Mouse (Mus musculus) c-Kit-positive CD71-positive TER-119-positive erythroid progenitor cells, embryonic 14.5 days (primary cell): ENCODE data around the gene Stx2.
A peak's percentile ranks its signal among the peaks of the same experiment; 100 is the strongest.

Source experiments
- DNase-seq: peaks from one replicate; pipeline ENCODE4 v3.0.0-alpha.2; 2013; ENCODE audit warnings: low spot score

The Stx2 gene

DNA sequence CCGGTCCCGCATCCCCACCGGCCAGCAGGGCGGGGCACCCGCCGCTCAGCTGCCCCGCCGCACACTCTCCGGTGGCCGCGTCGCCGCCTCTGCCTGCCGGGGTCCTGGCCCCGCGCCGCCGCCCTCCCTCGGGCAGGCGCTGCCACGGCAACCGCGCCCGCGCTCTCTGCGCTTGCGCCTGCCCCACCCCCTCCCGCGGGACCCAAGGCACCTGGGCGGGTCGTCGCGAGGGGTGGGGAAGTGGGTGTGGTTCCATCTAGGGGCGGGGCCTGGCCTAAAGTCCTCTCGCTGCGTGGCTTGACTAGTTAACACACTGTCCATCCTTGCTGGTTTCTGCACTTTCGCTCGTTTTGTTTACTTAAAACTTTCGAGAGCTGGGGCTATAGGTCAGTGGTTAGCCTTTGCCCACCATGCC, at the start of gene Stx2:
Stx2 (minus strand) TSS at position 163 of the 415 bp plus-strand sequence.
- peak; percentile 92 for DNase-seq

DNA sequence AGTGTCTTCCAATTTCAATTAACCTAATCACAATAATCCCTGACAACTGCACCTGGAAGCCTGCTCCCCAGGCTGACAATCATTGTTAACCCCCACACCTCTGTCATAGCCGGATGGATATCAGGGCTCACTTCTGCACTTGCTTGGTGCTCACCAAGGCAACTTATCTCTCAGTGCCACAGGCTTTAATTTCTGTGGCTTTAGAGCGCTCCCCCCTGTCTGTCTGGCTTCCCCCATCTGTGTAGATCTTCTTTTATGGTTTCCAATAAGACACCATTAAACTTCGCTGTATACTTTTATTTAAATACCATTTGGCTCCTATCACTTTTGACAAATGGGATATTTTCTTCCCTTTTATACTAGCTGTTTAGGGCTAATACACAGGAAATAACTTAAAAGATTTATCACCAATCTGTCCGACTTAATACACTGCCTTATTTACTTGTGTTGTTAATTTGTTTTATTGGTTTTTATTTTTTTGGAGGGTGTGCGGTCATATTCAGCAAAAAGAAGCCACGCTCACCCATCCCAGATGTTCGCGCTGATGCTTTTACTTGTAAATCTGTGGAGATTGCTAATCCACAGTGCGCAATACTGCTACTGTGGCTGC, 46.4 kb upstream of the Stx2 start:
- no peak for DNase-seq

DNA sequence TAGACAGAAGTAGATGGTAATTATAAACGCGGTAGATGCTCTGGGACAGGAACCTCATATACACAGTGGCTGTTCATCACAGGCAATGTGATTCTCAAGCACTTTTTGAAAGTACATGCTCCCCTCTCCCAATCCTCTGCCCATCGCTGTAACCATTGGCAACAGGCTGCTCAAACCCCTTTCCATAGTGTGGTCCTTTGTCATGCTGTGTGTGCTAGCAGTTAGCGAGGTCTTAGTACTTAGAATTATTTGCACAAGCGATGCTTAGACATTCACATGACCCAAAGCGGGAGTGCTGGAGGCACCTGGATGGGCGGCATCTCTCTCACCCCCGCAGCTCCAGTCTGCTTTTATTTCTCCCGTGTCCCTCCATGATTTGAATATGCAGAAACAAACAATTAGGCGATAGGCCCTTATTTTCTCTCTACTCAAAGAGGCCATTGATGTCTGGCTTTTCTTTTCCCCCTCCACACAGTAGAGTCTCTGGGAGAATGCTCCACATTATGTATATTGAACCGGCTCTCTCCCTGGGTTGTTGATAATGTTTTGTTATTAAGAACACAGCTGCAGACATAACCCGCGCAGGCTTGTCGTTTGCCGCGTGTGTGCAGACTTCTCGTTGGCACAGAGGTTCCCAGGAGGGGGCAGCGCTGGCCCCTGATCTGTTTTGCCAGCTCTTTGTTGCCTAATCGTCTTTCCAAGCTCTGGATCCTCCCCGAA, 44.4 kb upstream of the Stx2 start:
- no peak for DNase-seq

DNA sequence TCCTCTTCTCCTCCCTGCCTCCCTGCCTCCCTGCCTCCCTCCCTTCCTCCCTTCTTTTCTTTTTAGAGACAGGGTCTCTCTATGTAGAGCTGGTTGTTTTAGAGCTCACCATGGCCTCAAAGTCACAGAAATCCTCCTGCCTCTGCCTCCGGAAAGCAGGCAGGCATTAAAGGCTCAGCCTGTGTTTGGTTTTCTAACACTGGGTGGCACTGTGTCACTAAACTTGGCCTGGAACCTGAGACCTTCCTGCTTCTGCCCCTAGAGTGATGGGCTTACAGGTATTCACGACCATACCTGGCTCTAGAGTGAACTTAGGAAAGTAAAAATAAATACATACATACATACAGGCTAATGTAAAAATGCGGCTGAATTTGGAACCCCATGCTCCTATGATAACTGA, 43.5 kb upstream of the Stx2 start:
- no peak for DNase-seq

DNA sequence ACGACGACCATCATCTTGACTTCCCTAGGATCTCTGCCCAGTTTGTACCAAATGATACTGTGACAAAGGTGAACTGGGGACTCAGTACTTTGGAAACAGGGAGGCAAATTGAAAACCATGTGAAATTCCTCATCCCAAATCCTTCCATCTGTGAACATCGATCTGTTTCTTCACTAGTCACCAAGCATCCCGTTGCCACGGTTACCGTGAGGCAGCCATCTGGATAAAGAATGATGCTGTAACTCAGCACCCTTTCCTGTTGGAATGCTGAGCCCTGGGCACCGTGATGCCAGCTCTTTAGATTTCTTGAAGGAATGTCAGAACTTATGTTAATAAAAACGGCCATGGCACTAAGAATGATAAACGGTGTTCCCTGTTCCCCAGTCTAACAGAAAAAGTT, 41.0 kb upstream of the Stx2 start:
- DNase-seq, result no peak

DNA sequence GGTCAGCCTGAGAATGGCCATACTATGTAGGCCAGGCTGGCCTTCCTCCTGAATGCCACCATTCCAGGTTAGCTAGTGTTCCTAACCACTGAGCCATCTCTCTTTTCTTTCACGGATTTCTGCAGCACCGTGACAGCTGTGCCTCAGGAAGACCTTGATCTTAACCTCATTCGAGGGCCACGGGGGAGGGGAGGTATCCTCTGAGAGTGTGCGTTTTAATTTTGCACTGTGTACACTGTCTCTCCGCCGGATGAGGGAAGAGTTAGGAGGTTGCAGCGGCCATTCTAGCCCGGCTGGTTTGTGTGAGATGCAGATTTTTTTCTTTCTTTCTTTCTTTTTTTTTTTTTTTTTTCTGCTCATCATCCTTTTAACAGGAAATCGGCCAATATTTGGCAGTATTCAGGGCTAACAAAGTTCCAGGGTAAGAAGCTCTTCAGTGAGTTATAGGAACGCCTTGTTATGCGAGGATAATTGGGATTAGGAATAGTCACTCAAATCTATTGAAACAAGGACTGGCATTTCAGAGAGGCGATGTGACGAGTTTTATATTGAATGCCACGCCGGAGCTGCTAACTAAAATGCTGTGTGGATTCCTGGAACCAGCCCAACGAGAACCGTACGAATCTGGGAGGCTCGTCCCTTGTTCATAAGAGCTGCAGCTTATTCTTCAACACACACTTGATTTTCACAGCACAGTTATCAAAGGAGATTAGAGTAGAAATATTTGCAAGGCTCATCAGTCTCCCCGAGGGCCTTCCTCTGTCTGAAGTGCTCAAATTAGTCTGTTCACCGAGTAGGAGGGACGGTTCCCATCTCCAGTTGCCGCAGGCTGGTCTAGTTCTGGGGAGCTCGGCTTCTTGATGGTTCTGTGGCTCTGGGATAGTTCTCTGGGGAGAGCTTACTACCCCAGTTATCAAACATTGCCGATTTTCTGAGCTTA, 37.5 kb upstream of the Stx2 start:
- DNase-seq, result no peak

DNA sequence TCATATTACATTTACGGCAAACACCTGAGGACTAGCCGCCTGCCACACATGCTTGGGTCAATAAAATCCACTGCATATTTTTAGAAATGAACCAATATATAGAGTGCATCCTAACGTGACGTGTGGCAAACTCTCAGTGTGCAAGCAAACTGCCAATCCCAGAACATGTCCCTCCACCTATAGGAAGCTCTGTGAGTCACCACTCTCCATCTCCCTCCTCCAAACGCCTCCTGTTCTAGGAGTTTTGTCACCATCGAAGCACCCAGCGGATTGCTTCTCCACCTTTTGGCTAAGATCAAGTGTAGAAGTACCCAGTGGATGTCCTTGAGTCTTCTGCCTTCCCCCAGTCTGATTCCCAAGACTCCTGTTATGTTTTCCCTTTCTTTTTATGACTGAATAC, 29.4 kb upstream of the Stx2 start:
- DNase-seq, result no peak

DNA sequence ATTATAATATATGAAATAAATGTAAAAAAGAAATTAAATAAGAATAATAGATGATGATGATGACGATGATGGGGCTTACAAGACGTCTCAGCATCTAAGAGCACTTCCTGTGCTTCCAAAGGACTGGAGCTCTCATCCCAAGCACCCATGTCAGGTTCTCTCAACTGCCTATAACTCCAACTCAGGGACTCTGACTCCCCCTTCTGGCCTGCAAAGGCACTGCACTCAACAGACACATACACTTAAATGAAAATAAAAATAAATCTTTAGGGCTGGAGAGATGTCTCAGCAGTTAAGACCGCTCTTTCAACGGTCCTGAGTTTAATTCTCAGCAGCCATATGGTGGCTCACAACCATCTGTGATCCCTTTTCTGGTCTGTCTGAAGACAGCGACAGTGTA, 28.3 kb upstream of the Stx2 start:
- DNase-seq, result no peak

DNA sequence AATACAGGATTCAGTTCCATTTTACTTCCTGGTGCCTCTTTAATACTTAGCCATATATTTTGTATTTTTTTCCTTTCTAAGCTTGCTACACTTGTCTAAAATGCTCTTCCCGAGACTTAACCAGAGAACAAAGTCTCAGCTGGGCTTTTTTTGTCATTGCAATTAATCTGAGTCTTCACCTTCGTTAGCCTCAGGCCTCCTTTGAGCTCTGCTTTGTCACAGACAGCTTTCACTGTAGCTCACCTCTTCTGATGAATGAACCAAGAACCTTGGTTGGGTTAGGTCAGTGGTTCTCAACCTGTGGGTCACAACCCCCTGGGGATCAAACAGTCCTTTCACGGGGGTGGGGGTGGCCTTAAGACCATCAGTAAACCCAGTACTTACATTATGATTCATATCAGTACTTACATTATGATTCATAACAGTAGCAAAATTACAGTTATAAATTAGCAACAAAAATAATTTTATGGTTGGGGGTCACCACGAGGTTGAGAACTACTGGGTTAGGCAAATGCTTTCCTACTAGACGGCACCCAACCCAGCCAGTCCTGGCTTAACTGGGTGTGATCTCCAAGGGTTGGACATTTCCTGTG, 20.9 kb upstream of the Stx2 start:
- DNase-seq, result no peak

DNA sequence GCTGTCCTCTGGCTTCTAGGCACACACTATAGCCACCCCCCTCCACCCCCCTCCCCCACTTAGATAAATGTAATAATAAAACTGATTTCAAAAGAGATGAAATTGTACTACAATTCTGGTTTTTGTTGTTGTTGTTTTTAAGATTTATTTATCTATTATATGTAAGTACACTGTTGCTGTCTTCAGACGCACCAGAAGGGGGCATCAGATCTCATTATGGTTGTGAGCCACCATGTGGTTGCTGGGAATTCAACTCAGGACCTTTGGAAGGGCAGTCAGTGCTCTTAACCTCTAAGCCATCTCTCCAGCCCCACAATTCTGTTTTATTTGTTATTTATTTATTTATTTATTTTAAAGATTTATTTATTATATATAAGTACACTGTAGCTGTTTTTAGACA, 18.3 kb upstream of the Stx2 start:
- no peak for DNase-seq

DNA sequence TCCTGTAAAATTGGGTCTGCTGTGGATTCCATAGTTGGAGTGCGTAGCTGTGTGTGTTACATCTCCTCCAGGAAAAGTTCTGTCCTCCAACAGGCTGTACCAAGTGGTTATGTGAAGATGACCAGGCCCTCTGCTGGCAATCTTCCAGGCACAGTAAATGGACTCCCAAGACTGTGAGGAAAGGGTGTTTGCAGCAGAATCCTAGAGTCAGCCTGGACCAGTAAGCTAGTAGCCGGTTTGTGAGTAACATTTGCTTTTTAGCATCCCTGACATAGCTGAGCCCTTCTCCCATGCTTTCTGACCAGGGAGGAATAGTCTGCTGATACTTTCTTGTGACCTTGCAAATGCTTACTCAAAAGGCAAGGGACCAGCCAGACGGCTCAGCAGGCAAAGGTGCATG, 17.8 kb upstream of the Stx2 start:
- DNase-seq, result no peak

DNA sequence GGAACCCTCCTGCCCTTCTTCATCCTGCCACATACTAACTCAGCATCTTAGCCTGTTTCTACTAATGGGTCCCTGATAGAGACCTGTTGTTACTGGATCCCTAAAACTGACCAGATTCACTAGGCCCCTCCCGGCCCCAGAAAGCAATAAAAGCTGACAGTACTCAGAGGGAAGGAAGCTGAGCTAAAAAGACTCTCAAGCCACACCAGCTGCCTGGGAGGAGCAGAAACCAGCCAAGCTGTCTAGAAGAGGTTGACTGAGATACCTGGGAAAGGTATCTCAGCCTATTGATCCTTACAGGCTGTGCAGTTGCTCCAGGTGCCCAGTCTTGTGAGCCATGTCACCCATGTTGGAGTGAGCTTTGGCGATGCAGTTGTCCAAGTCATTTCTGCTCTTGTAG, 17.4 kb upstream of the Stx2 start:
- DNase-seq, result no peak

DNA sequence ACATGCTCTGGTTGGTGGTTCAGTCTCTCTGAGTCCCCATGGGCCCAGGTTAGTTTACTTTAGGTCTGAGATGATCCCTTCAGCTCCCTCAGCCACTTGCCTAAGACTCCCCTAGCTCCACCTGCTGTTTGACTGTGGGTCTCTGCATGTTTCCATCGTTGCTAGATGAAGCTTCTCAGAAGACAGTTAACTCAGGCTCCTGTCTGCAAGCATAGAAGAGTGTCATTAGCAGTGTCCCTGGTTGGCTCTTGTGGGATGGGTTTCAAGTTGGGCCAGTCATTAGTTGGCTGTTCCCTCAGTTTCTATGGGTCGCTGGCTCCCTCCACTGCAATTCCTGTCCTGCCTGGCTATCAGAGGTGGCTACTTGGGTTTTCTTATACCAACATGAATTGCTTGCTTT, 16.7 kb upstream of the Stx2 start:
- DNase-seq, result no peak

DNA sequence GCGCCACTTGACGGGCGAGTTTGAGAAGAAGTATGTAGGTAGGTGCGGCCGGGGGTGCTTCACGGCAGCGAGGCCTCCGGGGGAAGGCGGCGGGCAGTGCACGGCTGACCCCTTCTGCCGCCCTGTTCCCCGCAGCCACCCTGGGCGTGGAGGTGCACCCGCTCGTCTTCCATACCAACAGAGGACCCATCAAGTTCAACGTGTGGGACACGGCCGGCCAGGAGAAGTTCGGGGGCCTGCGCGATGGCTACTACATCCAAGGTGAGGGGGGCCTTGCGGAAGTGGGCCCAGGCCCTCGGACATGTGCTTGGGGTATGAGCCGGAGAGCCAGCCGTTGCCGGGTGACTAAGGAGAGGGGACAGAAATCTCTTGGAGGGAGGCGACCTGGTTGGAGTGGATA, 12.4 kb upstream of the Stx2 start:
- no peak for DNase-seq

DNA sequence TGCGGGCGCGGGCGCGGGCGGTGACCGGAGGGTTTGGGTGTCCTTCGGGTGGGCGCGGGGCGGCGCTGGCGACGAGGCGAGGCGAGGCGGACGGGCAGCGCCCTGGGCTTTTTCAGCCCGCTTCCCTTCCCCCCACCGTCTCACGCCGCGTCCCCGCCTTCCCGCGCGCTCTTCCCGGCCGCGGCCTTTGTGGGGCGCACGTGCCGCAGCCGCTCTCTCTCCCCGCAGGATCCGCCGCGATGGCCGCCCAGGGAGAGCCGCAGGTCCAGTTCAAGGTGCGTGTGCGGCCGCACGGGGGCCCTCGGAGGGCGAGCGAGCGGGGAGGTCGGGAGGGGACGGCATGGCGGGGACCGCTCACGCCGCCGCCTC, 11.9 kb upstream of the Stx2 start:
- DNase-seq, result no peak

DNA sequence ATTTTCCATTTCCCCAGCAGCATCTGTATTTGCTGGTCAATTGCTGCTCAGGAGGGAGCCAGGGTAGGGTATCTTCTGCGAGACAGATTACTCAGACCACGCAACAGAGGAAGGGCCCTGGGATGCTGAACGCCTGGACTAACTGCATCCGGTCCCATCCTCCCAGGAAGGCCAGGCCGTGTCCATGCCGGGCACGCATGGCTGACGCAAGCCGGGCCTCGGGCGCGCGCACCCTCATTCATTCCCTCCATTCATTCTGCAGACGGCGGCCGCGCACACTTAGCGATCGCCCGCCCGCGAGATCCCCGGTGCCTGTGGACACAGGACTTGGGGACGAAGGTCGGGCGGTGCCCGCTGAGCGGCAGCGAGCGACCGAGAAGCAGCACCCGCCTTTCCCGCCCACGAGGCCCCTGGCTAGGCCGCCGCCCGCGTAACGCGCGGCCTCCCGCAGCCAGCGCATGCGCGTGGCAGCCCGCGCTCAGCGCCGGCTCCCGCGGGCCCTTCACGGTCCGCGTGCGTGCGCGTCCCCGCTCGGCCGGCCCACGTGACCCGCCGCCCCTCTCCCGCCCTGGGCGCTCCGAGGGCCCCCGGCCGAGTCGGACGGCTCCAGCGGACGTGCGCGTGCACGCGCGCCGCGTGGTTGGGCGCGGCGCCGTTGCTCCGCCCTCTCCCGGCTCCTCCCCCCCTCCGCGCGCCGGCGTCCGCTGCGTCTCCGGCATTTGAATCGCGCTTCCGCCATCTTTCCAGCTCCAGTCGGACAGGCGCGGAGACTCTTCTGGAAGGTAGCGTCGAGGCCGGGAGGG, 11.3 kb upstream of the Stx2 start, which contains the start of gene Ran:
Ran (plus strand) TSS at position 573 of the 803 bp plus-strand sequence.
- peak; percentile 92 for DNase-seq

DNA sequence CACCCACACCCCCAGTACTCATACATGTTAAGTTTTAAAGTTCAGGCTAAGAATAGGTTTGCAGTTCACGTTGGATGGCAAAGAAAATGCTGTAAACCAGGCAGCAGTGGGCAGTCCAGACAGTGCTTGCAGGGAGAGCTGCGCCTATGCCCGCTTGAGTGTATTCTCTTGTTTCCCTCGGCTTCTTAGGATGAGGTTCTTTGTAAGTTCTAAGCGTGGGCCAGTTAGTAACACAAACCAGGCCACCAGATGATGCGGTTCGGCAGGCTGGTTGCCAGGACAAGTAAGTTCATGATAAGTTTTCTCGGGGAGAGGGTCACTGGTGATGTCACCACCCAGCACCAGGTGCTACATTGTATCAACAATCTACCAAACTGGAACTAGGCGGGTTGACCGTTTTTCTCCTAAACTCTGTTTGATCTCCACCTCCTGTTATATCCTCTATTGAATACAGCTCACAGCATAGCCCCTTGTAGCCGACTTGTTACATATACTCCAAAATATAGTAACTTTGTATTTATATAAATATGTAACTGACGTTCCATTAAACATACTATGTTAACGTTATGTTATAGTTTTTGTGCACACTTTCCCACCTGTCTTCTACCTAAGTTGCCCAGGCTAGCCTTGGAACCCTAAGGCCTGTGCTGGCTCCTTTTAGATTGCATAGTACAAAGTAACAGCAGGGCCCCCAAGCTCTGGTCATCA, 10.6 kb upstream of the Stx2 start:
- no peak for DNase-seq

DNA sequence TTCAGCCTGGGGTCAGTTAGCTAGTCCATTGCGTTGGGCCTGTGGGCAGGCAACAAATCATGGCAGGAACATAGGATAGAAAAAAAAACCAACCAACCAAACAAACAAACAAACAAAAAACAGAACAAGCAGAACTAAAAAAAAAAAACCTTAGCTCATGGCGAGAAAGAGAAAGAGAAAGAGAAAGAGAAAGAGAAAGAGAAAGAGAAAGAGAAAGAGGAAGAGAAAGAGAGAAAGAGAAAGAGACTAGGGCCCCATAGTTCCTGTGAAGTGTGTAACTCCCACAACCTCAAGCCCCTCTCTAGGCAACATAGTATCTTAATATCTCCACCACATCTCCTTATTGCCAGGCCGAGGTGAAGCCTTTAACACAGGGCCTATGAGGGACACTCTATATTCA, 8.0 kb upstream of the Stx2 start:
- DNase-seq, result no peak

DNA sequence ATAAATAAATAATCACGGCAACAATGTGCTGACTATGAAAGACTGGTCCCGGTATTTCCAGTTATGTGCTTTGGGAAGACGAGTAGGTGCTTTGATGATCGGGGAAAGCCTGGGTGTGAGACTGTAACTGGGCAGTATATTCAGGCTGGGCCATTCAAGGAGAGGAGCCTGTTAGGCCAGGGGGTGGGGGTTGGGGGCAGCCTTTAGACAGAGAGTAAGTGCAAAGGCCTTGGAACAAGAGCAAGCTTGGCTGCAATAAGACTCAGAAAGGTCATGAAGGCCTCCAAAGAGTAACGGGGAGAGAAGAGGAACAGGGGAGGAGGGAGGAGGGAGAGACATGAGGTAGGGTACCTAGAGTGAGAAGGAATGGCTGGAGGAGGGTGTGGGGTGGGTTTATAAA, 7.2 kb upstream of the Stx2 start:
- DNase-seq, result no peak

DNA sequence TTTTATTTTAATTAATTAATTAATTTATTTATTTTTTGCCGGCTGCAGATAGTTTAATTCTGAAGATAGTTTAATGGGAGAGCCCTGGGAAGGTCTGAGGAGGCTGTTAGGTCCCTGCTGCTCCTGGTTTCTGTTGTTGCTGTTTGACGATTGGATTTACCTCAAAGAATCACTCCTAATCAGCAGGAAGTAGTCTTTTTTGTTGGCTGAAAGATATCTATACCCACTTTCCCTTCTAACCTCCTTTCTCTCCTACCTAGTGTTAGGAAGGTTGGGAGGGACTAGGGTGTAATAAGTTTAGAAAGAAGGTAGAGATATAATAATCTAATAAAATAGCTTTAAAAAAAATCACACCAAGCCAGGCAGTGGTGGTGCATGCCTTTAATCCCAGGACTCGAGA, 6.6 kb upstream of the Stx2 start:
- no peak for DNase-seq

DNA sequence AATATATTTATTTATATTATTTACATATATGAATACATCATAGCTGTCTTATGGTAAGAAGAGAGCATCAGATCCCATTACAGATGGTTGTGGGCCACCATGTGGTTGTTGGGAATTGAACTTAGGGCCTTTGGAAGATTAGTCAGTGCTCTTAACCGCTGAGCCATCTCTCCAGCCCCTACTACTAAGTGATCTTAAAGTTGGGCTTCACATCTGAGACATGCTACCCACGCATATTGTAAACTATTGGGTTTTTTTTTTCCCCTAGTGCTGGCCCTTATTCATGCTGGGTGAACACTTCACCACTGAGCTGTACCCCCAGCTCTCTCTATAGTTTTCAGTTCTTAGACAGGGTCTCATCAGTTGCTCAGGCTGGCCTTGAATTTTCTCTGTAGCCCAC, 2.6 kb upstream of the Stx2 start:
- DNase-seq, result no peak
